Mouse (Mus musculus): ENCODE data around the gene Nptxr. TPM values are rescaled to one million over a fixed set of nuclear protein-coding genes. Genes with fewer than 3 reads are reported as not detected.

Gene Nptxr
- total and polyA plus RNA-seq, 2 experiments from 2014 or later: 1.00 to 13.7 TPM

- no peak overlapping the region for H3K9ac ChIP-seq (replicated peaks; ENCODE audit: low read depth, low read length)
- H3K36me3 ChIP-seq (replicated peaks; ENCODE audit: control insufficient read depth, insufficient read depth, low read length): no peaks in the 10 kb centered on the region
- H3K4me1 ChIP-seq (ENCODE audit: control insufficient read depth, insufficient read depth): 0 out of 2 replicates have a peak, but pooled peaks cover 5% of the 10 kb centered on the region
- no peak overlapping the region for H3K4me3 ChIP-seq (ENCODE audit: low read depth, low read length)
- TF ChIP-seq CTCF (IDR thresholded peaks at IDR 0.05; ENCODE audit: low read depth): no peak
- TF ChIP-seq EP300 (IDR thresholded peaks at IDR 0.05; ENCODE audit: low read depth): no peak
- DNase-seq (ENCODE audit: low spot score) (no peak), ATAC-seq (ENCODE audit: insufficient read depth, low read depth) (peak; percentile 46)
- H3K27ac ChIP-seq (ENCODE audit: low read depth): peak overlapping the region; percentile 71; the same call in 1 of the 2 replicates
- no peaks in the 10 kb centered on the region for H3K27me3 ChIP-seq (ENCODE audit: control insufficient read depth, insufficient read depth, low read length)
- 66% methylated on average over 8 of the region's 8 CpGs for WGBS
- H3K4me2 ChIP-seq (ENCODE audit: low read depth, low read length): no peak overlapping the region
- H3K9me3 ChIP-seq (replicated peaks; ENCODE audit: control insufficient read depth, low read length): no peaks in the 10 kb centered on the region
Observed at GRCm38 (mm10) chr15:79755977-79756625, 48.5 kb downstream of the Nptxr start.

GRCm38 (mm10) chr15:79755176-79755575, 49.4 kb downstream of the Nptxr start:
- ATAC-seq (ENCODE audit: insufficient read depth, low read depth): no peak
- no peak overlapping the region for H3K4me3 ChIP-seq (ENCODE audit: low read depth, low read length)

GRCm38 (mm10) chr15:79753873-79754272, 50.7 kb downstream of the Nptxr start:
- Histone ChIP-seq H3K36me3 (replicated peaks; ENCODE audit: control insufficient read depth, insufficient read depth, low read length) (no peaks in the 10 kb centered on the region), H3K27me3 (ENCODE audit: control insufficient read depth, insufficient read depth, low read length) (no peaks in the 10 kb centered on the region), H3K9ac (replicated peaks; ENCODE audit: low read depth, low read length) (no peak overlapping the region), H3K4me1 (ENCODE audit: control insufficient read depth, insufficient read depth) (0 out of 2 replicates have a peak, but pooled peaks cover 5% of the 10 kb centered on the region), H3K9me3 (replicated peaks; ENCODE audit: control insufficient read depth, low read length) (no peaks in the 10 kb centered on the region), H3K4me2 (ENCODE audit: low read depth, low read length) (no peak overlapping the region), H3K4me3 (ENCODE audit: low read depth, low read length) (no peak overlapping the region), H3K27ac (ENCODE audit: low read depth) (no peak overlapping the region)
- 55% methylated on average over 4 of the region's 4 CpGs for WGBS
- TF ChIP-seq CTCF (IDR thresholded peaks at IDR 0.05; ENCODE audit: low read depth): no peak
- TF ChIP-seq EP300 (IDR thresholded peaks at IDR 0.05; ENCODE audit: low read depth): no peak
- DNase-seq (ENCODE audit: low spot score): no peak
- ATAC-seq (ENCODE audit: insufficient read depth, low read depth): no peak

More at GRCm38 (mm10) chr15:79755176-79755575, 49.4 kb downstream of the Nptxr start:
- Histone ChIP-seq H3K4me2 (ENCODE audit: low read depth, low read length) (no peak overlapping the region), H3K9ac (replicated peaks; ENCODE audit: low read depth, low read length) (no peak overlapping the region), H3K9me3 (replicated peaks; ENCODE audit: control insufficient read depth, low read length) (no peaks in the 10 kb centered on the region), H3K4me1 (ENCODE audit: control insufficient read depth, insufficient read depth) (0 out of 2 replicates have a peak, but pooled peaks cover 5% of the 10 kb centered on the region), H3K27ac (ENCODE audit: low read depth) (no peak overlapping the region), H3K27me3 (ENCODE audit: control insufficient read depth, insufficient read depth, low read length) (no peaks in the 10 kb centered on the region), H3K36me3 (replicated peaks; ENCODE audit: control insufficient read depth, insufficient read depth, low read length) (no peaks in the 10 kb centered on the region)
- no peak for DNase-seq (ENCODE audit: low spot score)
- 86% methylated on average over 4 of the region's 4 CpGs for WGBS
- TF ChIP-seq CTCF (IDR thresholded peaks at IDR 0.05; ENCODE audit: low read depth): no peak

GRCm38 (mm10) chr15:79753420-79753752, 51.2 kb downstream of the Nptxr start:
- Histone ChIP-seq H3K4me1 (ENCODE audit: control insufficient read depth, insufficient read depth) (0 out of 2 replicates have a peak, but pooled peaks cover 5% of the 10 kb centered on the region), H3K9ac (replicated peaks; ENCODE audit: low read depth, low read length) (no peak overlapping the region), H3K27ac (ENCODE audit: low read depth) (no peak overlapping the region), H3K9me3 (replicated peaks; ENCODE audit: control insufficient read depth, low read length) (no peaks in the 10 kb centered on the region), H3K4me2 (ENCODE audit: low read depth, low read length) (no peak overlapping the region), H3K4me3 (ENCODE audit: low read depth, low read length) (no peak overlapping the region), H3K36me3 (replicated peaks; ENCODE audit: control insufficient read depth, insufficient read depth, low read length) (no peaks in the 10 kb centered on the region), H3K27me3 (ENCODE audit: control insufficient read depth, insufficient read depth, low read length) (no peaks in the 10 kb centered on the region)
- DNase-seq (ENCODE audit: low spot score) (no peak), ATAC-seq (ENCODE audit: insufficient read depth, low read depth) (no peak)
- TF ChIP-seq EP300 (IDR thresholded peaks at IDR 0.05; ENCODE audit: low read depth) (no peak), CTCF (IDR thresholded peaks at IDR 0.05; ENCODE audit: low read depth) (no peak)
- WGBS: 96% methylated on average over 3 of the region's 3 CpGs

- Histone ChIP-seq H3K9me3 (replicated peaks; ENCODE audit: control insufficient read depth, low read length) (no peaks in the 10 kb centered on the region), H3K4me2 (ENCODE audit: low read depth, low read length) (no peak overlapping the region), H3K36me3 (replicated peaks; ENCODE audit: control insufficient read depth, insufficient read depth, low read length) (no peaks in the 10 kb centered on the region), H3K4me3 (ENCODE audit: low read depth, low read length) (no peak overlapping the region), H3K9ac (replicated peaks; ENCODE audit: low read depth, low read length) (no peak overlapping the region), H3K27ac (ENCODE audit: low read depth) (no peak overlapping the region), H3K4me1 (ENCODE audit: control insufficient read depth, insufficient read depth) (0 out of 2 replicates have a peak, but pooled peaks cover 5% of the 10 kb centered on the region), H3K27me3 (ENCODE audit: control insufficient read depth, insufficient read depth, low read length) (no peaks in the 10 kb centered on the region)
- DNase-seq (ENCODE audit: low spot score): peak; percentile 62
- TF ChIP-seq EP300 (IDR thresholded peaks at IDR 0.05; ENCODE audit: low read depth) (no peak), CTCF (IDR thresholded peaks at IDR 0.05; ENCODE audit: low read depth) (peak; percentile 99)
- peak; percentile 58 for ATAC-seq (ENCODE audit: insufficient read depth, low read depth)
- WGBS: 19% methylated on average over 11 of the region's 11 CpGs
Observed at GRCm38 (mm10) chr15:79752742-79753419, 51.7 kb downstream of the Nptxr start.
